Mouse (Mus musculus): ENCODE results near the gene Adsl.
A peak's percentile ranks its signal among the peaks of the same experiment; 100 is the strongest.

Adsl gene

GRCm38 (mm10) chr15:80941468-80942040 lies 6.7 kb upstream of the Adsl start:
- DNase-seq = no peak

GRCm38 (mm10) chr15:80945851-80946250 lies 2.4 kb upstream of the Adsl start:
- peak; percentile 20 for DNase-seq

GRCm38 (mm10) chr15:80949431-80949830 lies 1.1 kb downstream of the Adsl start:
- DNase-seq = no peak

- no peak for DNase-seq
Measured at GRCm38 (mm10) chr15:80950055-80950454, 1.8 kb downstream of the Adsl start.

GRCm38 (mm10) chr15:80953971-80954370 lies 5.7 kb downstream of the Adsl start:
- no peak for DNase-seq

GRCm38 (mm10) chr15:80954861-80955260 lies 6.6 kb downstream of the Adsl start:
- no peak for DNase-seq

- no peak for DNase-seq
Measured at GRCm38 (mm10) chr15:80955836-80956438, 7.6 kb downstream of the Adsl start.

GRCm38 (mm10) chr15:80969371-80969770 lies 21.1 kb downstream of the Adsl start:
- no peak for DNase-seq

GRCm38 (mm10) chr15:80974311-80974710 lies 26.0 kb downstream of the Adsl start:
- no peak for DNase-seq

- DNase-seq = no peak
Measured at GRCm38 (mm10) chr15:80975666-80976065, 27.4 kb downstream of the Adsl start.

GRCm38 (mm10) chr15:80977620-80978334 lies 29.5 kb downstream of the Adsl start, which contains the start of gene Sgsm3:
Gene Sgsm3 (plus strand): TSS chr15:80977765.
- DNase-seq = peak; percentile 91

GRCm38 (mm10) chr15:80979611-80980010 lies 31.3 kb downstream of the Adsl start:
- DNase-seq = no peak

- DNase-seq = no peak
Measured at GRCm38 (mm10) chr15:80981176-80981575, 32.9 kb downstream of the Adsl start.

- no peak for DNase-seq
Measured at GRCm38 (mm10) chr15:80983264-80983663, 35.0 kb downstream of the Adsl start.

- no peak for DNase-seq
Measured at GRCm38 (mm10) chr15:80988331-80988730, 40.0 kb downstream of the Adsl start.

GRCm38 (mm10) chr15:80989712-80990111 lies 41.4 kb downstream of the Adsl start:
- no peak for DNase-seq

GRCm38 (mm10) chr15:80994959-80995358 lies 46.7 kb downstream of the Adsl start:
- no peak for DNase-seq

GRCm38 (mm10) chr15:80996090-80996835 lies 48.0 kb downstream of the Adsl start:
- DNase-seq = no peak

- no peak for DNase-seq
Measured at GRCm38 (mm10) chr15:80997077-80997476, 48.8 kb downstream of the Adsl start.

- no peak for DNase-seq
Measured at GRCm38 (mm10) chr15:81000419-81001138, 52.3 kb downstream of the Adsl start.

- DNase-seq = no peak
Measured at GRCm38 (mm10) chr15:81006127-81006735, 57.9 kb downstream of the Adsl start.

GRCm38 (mm10) chr15:81007339-81007738 lies 59.0 kb downstream of the Adsl start:
- no peak for DNase-seq
